Mouse (Mus musculus) erythroblast, embryonic 14.5 days (primary cell): Measurements from ENCODE around the gene Pycr2.

Experiments
- GATA1 ChIP-seq: IDR thresholded peaks from 2 replicates; pipeline ENCODE4 v1.6.1; 2012; ENCODE audit warnings: low read length, inconsistent platforms, mixed read lengths
- TAL1 ChIP-seq: IDR thresholded peaks from 3 replicates; pipeline ENCODE4 v1.6.1; 2012; ENCODE audit warnings: low read length, inconsistent platforms, mixed read lengths

DNA sequence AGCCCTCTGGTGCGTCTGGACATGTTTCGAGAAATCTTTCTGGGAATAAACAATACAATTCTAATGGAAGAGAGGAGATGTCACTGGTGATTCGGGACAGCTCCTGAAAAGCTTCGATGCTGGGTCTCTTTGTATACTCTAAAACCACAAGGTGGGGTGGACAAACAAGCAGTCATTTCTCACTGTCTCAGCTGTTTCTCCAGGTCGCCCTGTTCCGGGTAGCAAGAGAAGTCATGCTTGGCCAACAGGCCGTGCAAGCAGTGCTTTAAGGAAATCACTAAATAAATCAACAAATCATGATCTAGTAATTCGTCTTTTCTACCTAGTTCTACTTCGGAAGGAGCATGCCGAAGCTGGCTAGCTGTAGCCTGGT lies 441 bp upstream of the Pycr2 start:
- TF ChIP-seq TAL1, result no peak
- no peak for TF ChIP-seq GATA1
